Mouse (Mus musculus) kidney, postnatal 0 days (tissue): Measurements from ENCODE around the gene Gm14139. TPM values are rescaled to one million over a fixed set of nuclear protein-coding genes. Genes with fewer than 3 reads are reported as not detected.
"Not testable (repeated sequence)": the region's sequence is repeated elsewhere in the genome, so short reads cannot be mapped to it uniquely, and the experiment has no call there.

ENCODE experiments used
- ATAC-seq: fragments of 200-750 bp; cut with Nextera tagmentation; replicated peaks from 2 replicates; pipeline ENCODE4 v1.8.0; 2017; ENCODE audit warnings: low read depth, moderate number of reproducible peaks, moderate TSS enrichment, moderate library complexity; ENCODE audit not compliant: low FRiP score
- DNase-seq: peaks from one replicate; pipeline ENCODE4 v3.0.0-alpha.2; 2016; ENCODE audit warnings: low spot score
- H3K27ac ChIP-seq: fragments of 300-500 bp; sonication (generic); 2 replicates; pipeline ENCODE4 v1.5.1; 2014; ENCODE audit warnings: mild to moderate bottlenecking
- H3K27me3 ChIP-seq: fragments of 300-500 bp; sonication (generic); 2 replicates; pipeline ENCODE4 v1.6.1; 2014; ENCODE audit warnings: low read length, mixed read lengths; ENCODE audit not compliant: insufficient read depth
- H3K36me3 ChIP-seq: fragments of 300-500 bp; sonication (generic); 2 replicates; pipeline ENCODE4 v1.6.1; 2014; ENCODE audit warnings: low read length, mixed read lengths; ENCODE audit not compliant: insufficient read depth
- H3K4me1 ChIP-seq: fragments of 300-500 bp; sonication (generic); replicated peaks from 2 replicates; pipeline ENCODE4 v1.6.1; 2014; ENCODE audit warnings: antibody characterized with exemption, low read length, mixed read lengths; ENCODE audit not compliant: insufficient read depth
- H3K4me2 ChIP-seq: fragments of 300-500 bp; sonication (generic); 2 replicates; pipeline ENCODE4 v1.6.1; 2014; ENCODE audit warnings: mild to moderate bottlenecking, low read length, moderate library complexity, mixed read lengths
- H3K4me3 ChIP-seq: fragments of 300-500 bp; sonication (generic); replicated peaks from 2 replicates; pipeline ENCODE4 v1.5.1; 2014; ENCODE audit warnings: low read depth, low read length
- H3K9ac ChIP-seq: fragments of 300-500 bp; sonication (generic); 2 replicates; pipeline ENCODE4 v1.6.1; 2014; ENCODE audit warnings: low read depth, low read length
- H3K9me3 ChIP-seq: fragments of 300-500 bp; sonication (generic); replicated peaks from 2 replicates; pipeline ENCODE4 v1.6.1; 2016; ENCODE audit warnings: low read length, inconsistent platforms, mixed read lengths
- WGBS: fragments of 180-500 bp; shearing (Covaris S2); extraction: QIAGEN DNeasy Blood & Tissue Kit; methylation state at CpG from one replicate; pipeline ENCODE4 v1.1.7; 2014; 5-methylcytosine and 5-hydroxymethylcytosine counted together
- polyA plus RNA-seq: library from polyadenylated mRNA; unstranded; fragments of >200 nt; fragmentation: Nextera tagmentation; extraction: Ambion mirVana; gene quantifications from 2 replicates; pipeline ENCODE4 v1.2.1, GENCODE M21; 2015

Gm14139 gene
- polyA plus RNA-seq, 1 experiment from 2014 or later: not detected

- not testable (repeated sequence) for H3K36me3 ChIP-seq, DNase-seq, H3K27me3 ChIP-seq, H3K9me3 ChIP-seq, H3K4me1 ChIP-seq, ATAC-seq
- peak overlapping the region; percentile 62; the same call in 1 of the 2 replicates for H3K27ac ChIP-seq
- H3K4me2 ChIP-seq: peak overlapping the region; percentile 45
- WGBS: 2% methylated on average over 2 of the region's 4 CpGs
- peak overlapping the region; percentile 46; the same call in 1 of the 2 replicates for H3K9ac ChIP-seq
- peak overlapping the region; percentile 35 for H3K4me3 ChIP-seq
Measured at GRCm38 (mm10) chr2:150218363-150218725, 36.8 kb downstream of the Gm14139 start.

GRCm38 (mm10) chr2:150223263-150223662 lies 41.7 kb downstream of the Gm14139 start:
- not testable (repeated sequence) for H3K4me2 ChIP-seq, ATAC-seq, DNase-seq, H3K4me3 ChIP-seq, H3K27ac ChIP-seq, H3K9ac ChIP-seq, H3K36me3 ChIP-seq, H3K4me1 ChIP-seq, H3K27me3 ChIP-seq, H3K9me3 ChIP-seq

Other genes starting within 250 kb of the Gm14139 start
- 7.8 and 8.0 TPM in 2 replicates for gene Zfp120, start 45.0 kb upstream of the Gm14139 start, polyA plus RNA-seq
- not detected in 2 replicates for gene Gm10770, start 2.1 kb upstream of the Gm14139 start, polyA plus RNA-seq
- gene Zfp937, start 36.3 kb downstream of the Gm14139 start, polyA plus RNA-seq: 7.5 and 8.8 TPM in 2 replicates
- gene Gm21994, start 73.8 kb downstream of the Gm14139 start, polyA plus RNA-seq: 3.4 and 4.2 TPM in 2 replicates
- gene Gm14124, start 75.8 kb downstream of the Gm14139 start, polyA plus RNA-seq: 0.05 TPM in 1 of 2 replicates, not detected in the other
- gene Gm10130, start 141.9 kb downstream of the Gm14139 start, polyA plus RNA-seq: 1.7 and 3.6 TPM in 2 replicates
- gene 3300002I08Rik, start 181.0 kb downstream of the Gm14139 start, polyA plus RNA-seq: 5.5 and 6.0 TPM in 2 replicates